Mouse (Mus musculus): ENCODE data around the gene Srrm4. TPM values are rescaled to one million over a fixed set of nuclear protein-coding genes. Genes with fewer than 3 reads are reported as not detected.
A peak's percentile ranks its signal among the peaks of the same experiment; 100 is the strongest.

The Srrm4 gene
- polyA plus RNA-seq (2016; fragmentation: Nextera tagmentation; extraction: Ambion mirVana), result 21.6 and 22.4 TPM in 2 replicates

GRCm38 (mm10) chr5:116591346-116592048 is at the start of gene Srrm4:
TSS of gene Srrm4 (minus strand) at chr5:116591817.
- Histone ChIP-seq H3K27ac (peak within 1 kb of the TSS; percentile 96), H3K4me3 (replicated peaks) (peak within 1 kb of the TSS; percentile 65), H3K4me1 (peaks cover 51% of the 10 kb centered on the region), H3K4me2 (peak within 1 kb of the TSS; percentile 81), H3K36me3 (replicated peaks) (no peaks in the 10 kb centered on the region), H3K9me3 (no peaks in the 10 kb centered on the region), H3K27me3 (no peaks in the 10 kb centered on the region), H3K9ac (peak within 1 kb of the TSS; percentile 80)
- 0% methylated on average over 50 of the region's 53 CpGs for WGBS
- peak; percentile 88 for ATAC-seq (ENCODE audit: low FRiP score)

DNA sequence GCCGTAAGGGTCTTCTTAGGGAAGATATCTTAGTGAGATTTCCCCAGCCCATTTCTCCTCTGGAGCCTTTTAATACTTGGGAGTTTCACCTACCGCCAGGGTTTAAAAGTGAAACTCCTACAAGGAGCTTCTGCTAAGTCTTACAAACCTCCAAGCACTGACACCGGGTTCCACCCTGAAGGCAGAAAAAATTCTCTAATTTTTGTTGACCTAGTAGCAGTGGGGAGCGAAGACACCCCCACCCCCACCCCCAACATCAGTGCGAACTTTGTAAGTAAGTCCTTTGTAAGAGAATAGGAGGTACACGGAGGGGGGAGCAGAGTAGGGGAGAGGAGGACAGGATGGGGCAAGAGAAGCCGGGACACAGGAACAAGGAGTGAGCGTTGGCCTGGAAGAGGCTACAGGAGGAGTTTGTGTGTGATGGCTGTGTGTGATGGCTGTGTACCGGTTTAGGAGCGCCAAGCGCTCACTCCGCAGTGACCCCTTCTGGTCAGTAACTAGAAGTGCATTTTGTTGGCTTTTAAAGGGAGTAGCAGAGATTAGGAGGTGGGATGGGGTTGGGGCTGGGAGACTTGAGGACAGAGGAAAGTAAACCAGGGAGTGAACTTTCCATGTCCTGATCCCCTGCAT is 1.3 kb upstream of the Srrm4 start:
- H3K4me3 ChIP-seq (replicated peaks), result peak overlapping the region; percentile 65
- peaks cover 39% of the 10 kb centered on the region for H3K4me1 ChIP-seq
- peak overlapping the region; percentile 96 for H3K27ac ChIP-seq
- no peaks in the 10 kb centered on the region for H3K9me3 ChIP-seq
- H3K4me2 ChIP-seq, result peak overlapping the region; percentile 81
- ATAC-seq (ENCODE audit: low FRiP score), result peak; percentile 49
- under 1% methylated on average over 12 of the region's 12 CpGs for WGBS
- H3K9ac ChIP-seq, result peak overlapping the region; percentile 61; the same call in 1 of the 2 replicates
- no peaks in the 10 kb centered on the region for H3K36me3 ChIP-seq (replicated peaks)
- no peaks in the 10 kb centered on the region for H3K27me3 ChIP-seq

DNA sequence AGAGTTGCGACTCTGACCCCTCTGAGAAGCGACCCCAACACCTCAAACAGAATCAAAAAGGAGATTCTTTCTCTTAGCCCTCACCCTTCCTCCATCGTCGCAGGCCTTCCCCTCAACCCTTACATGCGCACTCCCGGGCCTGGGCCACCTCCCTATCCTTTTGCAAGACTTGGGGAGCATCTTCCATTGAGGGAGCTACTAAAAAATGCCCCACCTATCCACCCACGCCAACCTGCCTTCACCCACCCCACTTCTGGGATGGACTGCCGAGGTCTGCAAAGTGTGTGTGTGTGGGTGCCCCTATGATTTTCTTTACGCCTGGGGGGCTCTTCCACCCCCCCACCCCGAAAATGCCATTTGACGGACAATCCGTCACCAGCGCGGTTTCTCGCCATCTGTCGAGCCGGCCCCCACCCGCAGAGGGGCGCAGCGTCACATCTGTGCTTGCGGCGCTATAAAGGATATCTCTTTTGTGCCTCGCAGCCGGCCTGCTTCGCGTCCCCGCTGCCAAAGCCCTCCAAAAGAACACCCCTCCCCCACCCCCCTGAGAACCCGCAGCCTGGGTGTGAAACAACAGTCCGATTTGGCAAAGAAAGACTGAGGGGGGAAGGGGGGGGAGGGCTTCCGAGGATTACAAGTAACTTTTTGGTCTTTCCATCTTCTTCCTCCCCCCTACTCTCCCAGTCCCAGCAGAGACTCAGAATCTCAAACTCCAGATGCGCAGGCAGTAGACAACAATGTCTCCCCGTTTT is 608 bp upstream of the Srrm4 start:
- Histone ChIP-seq H3K27ac (peak overlapping the region; percentile 96), H3K4me3 (replicated peaks) (peak overlapping the region; percentile 65), H3K36me3 (replicated peaks) (no peaks in the 10 kb centered on the region), H3K9ac (peak overlapping the region; percentile 61), H3K27me3 (no peaks in the 10 kb centered on the region), H3K4me2 (peak overlapping the region; percentile 81), H3K9me3 (no peaks in the 10 kb centered on the region), H3K4me1 (peaks cover 44% of the 10 kb centered on the region)
- under 1% methylated on average over 32 of the region's 32 CpGs for WGBS
- peak; percentile 78 for ATAC-seq (ENCODE audit: low FRiP score)

DNA sequence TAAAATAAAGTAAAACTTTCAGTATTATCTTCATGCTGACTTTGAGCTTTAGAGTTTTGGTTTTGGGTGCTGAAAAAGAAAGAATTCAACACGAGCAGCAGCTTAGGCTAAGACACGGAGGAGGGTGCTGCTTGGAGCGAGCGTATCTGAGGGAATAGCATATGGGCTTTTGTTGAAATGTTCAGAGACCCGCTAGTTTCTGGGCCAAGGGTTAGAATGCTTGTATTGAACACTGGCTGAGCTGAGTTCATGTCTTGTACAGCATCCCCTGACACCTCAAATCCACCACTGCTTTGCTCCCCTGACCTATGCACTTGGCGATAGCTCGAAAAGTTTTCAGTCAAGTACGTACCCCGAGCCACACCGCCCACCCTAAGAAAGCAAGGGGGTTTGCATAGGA is 919 bp downstream of the Srrm4 start:
- 1% methylated on average over 10 of the region's 10 CpGs for WGBS
- Histone ChIP-seq H3K4me2 (peak overlapping the region; percentile 81), H3K4me1 (peaks cover 59% of the 10 kb centered on the region), H3K4me3 (replicated peaks) (peak overlapping the region; percentile 65), H3K27ac (peak overlapping the region; percentile 96; the same call in 1 of the 2 replicates), H3K27me3 (no peaks in the 10 kb centered on the region), H3K36me3 (replicated peaks) (no peaks in the 10 kb centered on the region), H3K9ac (peak overlapping the region; percentile 80), H3K9me3 (no peaks in the 10 kb centered on the region)
- no peak for ATAC-seq (ENCODE audit: low FRiP score)

DNA sequence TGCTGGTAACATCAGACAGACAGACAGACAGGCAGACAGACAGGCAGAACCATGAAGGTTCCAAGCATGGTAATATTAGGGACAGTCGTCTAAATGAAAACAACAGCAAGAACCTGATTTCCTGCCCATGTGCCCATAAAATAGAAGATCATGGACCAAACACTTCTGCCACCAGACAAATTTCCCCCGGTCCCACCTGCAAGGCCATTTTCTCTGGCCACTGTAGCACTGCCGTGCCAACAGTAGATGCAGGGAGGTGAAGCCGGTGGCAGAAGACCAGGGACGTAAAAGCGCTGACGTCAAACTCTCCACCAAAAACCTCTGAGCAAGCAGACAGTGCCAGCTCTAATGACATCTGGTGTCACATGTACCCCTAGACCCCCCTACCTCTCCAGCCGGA is 2.0 kb downstream of the Srrm4 start:
- 58% methylated on average over 8 of the region's 8 CpGs for WGBS

GRCm38 (mm10) chr5:116588836-116589235 is 2.8 kb downstream of the Srrm4 start:
- 55% methylated on average over 10 of the region's 10 CpGs for WGBS
- Histone ChIP-seq H3K27ac (no peak overlapping the region), H3K27me3 (no peaks in the 10 kb centered on the region), H3K4me2 (peak overlapping the region; percentile 81), H3K4me1 (peaks cover 75% of the 10 kb centered on the region), H3K9ac (peak overlapping the region; percentile 80; the same call in 1 of the 2 replicates), H3K4me3 (replicated peaks) (peak overlapping the region; percentile 65), H3K36me3 (replicated peaks) (no peaks in the 10 kb centered on the region), H3K9me3 (no peaks in the 10 kb centered on the region)
- ATAC-seq (ENCODE audit: low FRiP score), result no peak

More for the DNA sequence above, 2.0 kb downstream of the Srrm4 start:
- Histone ChIP-seq H3K4me2 (peak overlapping the region; percentile 81), H3K36me3 (replicated peaks) (no peaks in the 10 kb centered on the region), H3K4me3 (replicated peaks) (peak overlapping the region; percentile 65), H3K4me1 (peaks cover 69% of the 10 kb centered on the region), H3K9me3 (no peaks in the 10 kb centered on the region), H3K27me3 (no peaks in the 10 kb centered on the region), H3K9ac (peak overlapping the region; percentile 80), H3K27ac (no peak overlapping the region)
- no peak for ATAC-seq (ENCODE audit: low FRiP score)

GRCm38 (mm10) chr5:116579533-116579932 is 12.1 kb downstream of the Srrm4 start:
- H3K9me3 ChIP-seq, result peaks cover 9% of the 10 kb centered on the region
- H3K27ac ChIP-seq, result no peak overlapping the region
- H3K4me3 ChIP-seq (replicated peaks), result no peak overlapping the region
- ATAC-seq (ENCODE audit: low FRiP score), result no peak
- H3K36me3 ChIP-seq (replicated peaks), result peaks cover 24% of the 10 kb centered on the region
- no peaks in the 10 kb centered on the region for H3K27me3 ChIP-seq
- H3K4me1 ChIP-seq, result peaks cover 24% of the 10 kb centered on the region
- no peak overlapping the region for H3K4me2 ChIP-seq
- H3K9ac ChIP-seq, result no peak overlapping the region
- 91% methylated on average over 8 of the region's 8 CpGs for WGBS

DNA sequence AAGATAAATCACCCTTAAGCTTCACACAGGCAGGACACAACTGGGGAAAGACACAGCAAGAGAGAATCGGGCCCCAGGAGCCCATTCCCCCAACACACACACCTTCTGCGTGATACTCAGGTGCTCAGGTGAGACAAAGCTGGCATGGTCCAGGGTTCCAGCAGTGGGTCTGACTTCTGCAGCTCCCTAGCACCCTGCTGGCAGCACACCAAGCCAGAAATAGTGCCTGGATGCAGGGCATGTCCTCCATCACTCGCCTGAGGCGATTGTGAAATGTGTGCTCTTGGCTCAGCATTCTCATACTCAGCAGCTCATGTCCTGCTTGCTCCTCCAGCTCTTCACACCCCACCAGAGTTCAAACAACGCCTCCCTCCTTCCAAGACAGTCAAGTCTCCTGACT is 14.5 kb downstream of the Srrm4 start:
- no peak overlapping the region for H3K9ac ChIP-seq
- peaks cover 9% of the 10 kb centered on the region for H3K9me3 ChIP-seq
- H3K4me1 ChIP-seq, result peaks cover 35% of the 10 kb centered on the region
- peaks cover 24% of the 10 kb centered on the region for H3K36me3 ChIP-seq (replicated peaks)
- H3K4me2 ChIP-seq, result no peak overlapping the region
- 94% methylated on average over 5 of the region's 5 CpGs for WGBS
- no peak for ATAC-seq (ENCODE audit: low FRiP score)
- H3K4me3 ChIP-seq (replicated peaks), result no peak overlapping the region
- no peaks in the 10 kb centered on the region for H3K27me3 ChIP-seq
- no peak overlapping the region for H3K27ac ChIP-seq

DNA sequence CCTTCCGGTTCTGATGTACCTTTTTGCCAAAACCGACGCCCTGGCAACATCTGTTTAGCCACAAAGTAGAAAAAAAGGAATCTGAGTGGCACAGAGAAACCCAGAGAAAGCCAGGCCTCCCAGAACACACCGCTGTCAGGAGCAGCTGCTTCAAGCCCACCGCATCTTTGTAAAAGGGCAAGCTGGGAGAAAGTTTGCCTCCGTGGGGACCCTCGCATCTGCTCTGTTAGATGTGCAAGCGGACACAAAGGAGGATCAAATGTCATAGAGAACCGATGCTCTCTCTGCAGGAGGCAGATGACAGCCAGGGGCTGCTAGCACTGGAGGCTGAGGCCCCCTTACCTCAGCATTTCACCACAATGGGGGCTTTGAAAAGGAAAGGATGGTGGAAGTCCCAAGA is 18.3 kb downstream of the Srrm4 start:
- ATAC-seq (ENCODE audit: low FRiP score), result no peak
- peaks cover 8% of the 10 kb centered on the region for H3K9me3 ChIP-seq
- no peak overlapping the region for H3K4me2 ChIP-seq
- H3K27me3 ChIP-seq, result no peaks in the 10 kb centered on the region
- H3K9ac ChIP-seq, result 0 out of 2 replicates have a peak overlapping the region, but pooled peaks have one; percentile 21
- peak overlapping the region; percentile 71 for H3K27ac ChIP-seq
- 23% methylated on average over 9 of the region's 9 CpGs for WGBS
- H3K4me3 ChIP-seq (replicated peaks), result no peak overlapping the region
- H3K4me1 ChIP-seq, result peaks cover 66% of the 10 kb centered on the region
- H3K36me3 ChIP-seq (replicated peaks), result peaks cover 16% of the 10 kb centered on the region

- H3K9ac ChIP-seq, result no peak overlapping the region; the same call in 1 of the 2 replicates
- peaks cover 2% of the 10 kb centered on the region; the same call in 1 of the 2 replicates for H3K36me3 ChIP-seq (replicated peaks)
- H3K27me3 ChIP-seq, result no peaks in the 10 kb centered on the region
- WGBS, result 52% methylated on average over 4 of the region's 5 CpGs
- peak overlapping the region; percentile 80 for H3K27ac ChIP-seq
- peaks cover 68% of the 10 kb centered on the region for H3K4me1 ChIP-seq
- no peaks in the 10 kb centered on the region for H3K9me3 ChIP-seq
- no peak overlapping the region for H3K4me3 ChIP-seq (replicated peaks)
- no peak for ATAC-seq (ENCODE audit: low FRiP score)
- H3K4me2 ChIP-seq, result peak overlapping the region; percentile 15; the same call in 1 of the 2 replicates
Measured at GRCm38 (mm10) chr5:116571936-116572335, 19.7 kb downstream of the Srrm4 start.

DNA sequence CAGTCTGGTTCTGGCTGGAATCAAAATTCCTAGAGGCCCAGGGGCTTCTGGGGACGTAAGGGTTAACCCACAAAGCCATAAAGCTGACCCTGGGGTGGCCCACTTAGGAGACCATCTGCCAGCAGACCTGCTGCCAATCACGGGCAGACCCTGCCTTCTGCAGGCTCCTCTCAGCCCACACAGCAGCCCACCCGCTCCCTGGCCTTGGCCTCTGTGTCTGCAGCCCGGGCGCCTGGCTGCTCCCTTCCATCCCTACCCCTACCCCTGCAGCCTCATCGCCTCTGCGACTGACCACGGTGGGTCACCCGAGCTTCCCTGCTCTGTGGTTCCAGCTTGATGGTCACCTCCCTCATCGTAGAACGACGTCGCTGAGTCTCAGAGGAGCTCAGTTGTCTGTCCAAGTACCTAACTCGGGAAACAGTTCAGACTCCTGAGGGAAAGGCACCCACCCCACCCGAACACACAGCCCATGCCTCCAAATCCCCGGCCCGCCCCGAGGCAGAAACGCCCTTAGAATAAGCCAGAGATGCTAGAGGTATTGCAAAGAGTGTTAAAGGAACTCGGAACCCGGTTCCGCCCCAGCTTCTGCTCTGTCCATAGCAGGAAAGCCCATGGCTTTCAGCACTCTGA is 20.3 kb downstream of the Srrm4 start:
- ATAC-seq (ENCODE audit: low FRiP score), result peak; percentile 54; the same call in 1 of the 2 replicates
- no peak overlapping the region for H3K4me3 ChIP-seq (replicated peaks)
- H3K4me2 ChIP-seq, result peak overlapping the region; percentile 15; the same call in 1 of the 2 replicates
- no peaks in the 10 kb centered on the region for H3K27me3 ChIP-seq
- peak overlapping the region; percentile 26 for H3K9ac ChIP-seq
- peak overlapping the region; percentile 80 for H3K27ac ChIP-seq
- WGBS, result 17% methylated on average over 22 of the region's 22 CpGs
- H3K36me3 ChIP-seq (replicated peaks), result no peaks in the 10 kb centered on the region
- H3K4me1 ChIP-seq, result peaks cover 70% of the 10 kb centered on the region
- H3K9me3 ChIP-seq, result no peaks in the 10 kb centered on the region
